Mouse (Mus musculus) midbrain, embryonic 12.5 days (tissue): Measurements from ENCODE around the gene Ipo9. TPM values are rescaled to one million over a fixed set of nuclear protein-coding genes. Genes with fewer than 3 reads are reported as not detected.
"Not testable (repeated sequence)": the region's sequence is repeated elsewhere in the genome, so short reads cannot be mapped to it uniquely, and the experiment has no call there.

Experiments
- ATAC-seq: fragments of 200-750 bp; cut with Nextera tagmentation; 2 replicates; pipeline ENCODE4 v1.8.0; 2017; ENCODE audit warnings: low read depth, moderate TSS enrichment, moderate library complexity; ENCODE audit not compliant: low FRiP score
- H3K27ac ChIP-seq: fragments of 300-500 bp; sonication (generic); replicated peaks from 2 replicates; pipeline ENCODE4 v1.5.1; 2016; ENCODE audit warnings: mild to moderate bottlenecking
- H3K27me3 ChIP-seq: fragments of 300-500 bp; sonication (generic); 2 replicates; pipeline ENCODE4 v1.6.1; 2016; ENCODE audit warnings: mild to moderate bottlenecking
- H3K36me3 ChIP-seq: fragments of 300-500 bp; sonication (generic); 2 replicates; pipeline ENCODE4 v1.6.1; 2016
- H3K4me1 ChIP-seq: fragments of 300-500 bp; sonication (generic); 2 replicates; pipeline ENCODE4 v1.6.1; 2016
- H3K4me2 ChIP-seq: fragments of 300-500 bp; sonication (generic); replicated peaks from 2 replicates; pipeline ENCODE4 v1.6.1; 2016; ENCODE audit warnings: mild to moderate bottlenecking, moderate library complexity
- H3K4me3 ChIP-seq: fragments of 300-500 bp; sonication (generic); 2 replicates; pipeline ENCODE4 v1.5.1; 2016; ENCODE audit warnings: mild to moderate bottlenecking
- H3K9ac ChIP-seq: fragments of 300-500 bp; sonication (generic); replicated peaks from 2 replicates; pipeline ENCODE4 v1.6.1; 2016; ENCODE audit warnings: mild to moderate bottlenecking, moderate library complexity
- H3K9me3 ChIP-seq: fragments of 300-500 bp; sonication (generic); 2 replicates; pipeline ENCODE4 v1.6.1; 2016; ENCODE audit warnings: mild to moderate bottlenecking
- WGBS: fragments of 180-500 bp; shearing (Covaris S2); methylation state at CpG from one replicate; pipeline ENCODE4 v1.1.7; 2016; 5-methylcytosine and 5-hydroxymethylcytosine counted together
- polyA plus RNA-seq: library from polyadenylated mRNA; unstranded; fragments of >200 nt; fragmentation: Nextera tagmentation; extraction: Ambion mirVana; gene quantifications from 2 replicates; pipeline ENCODE4 v1.2.1, GENCODE M21; 2016

Ipo9 gene
- polyA plus RNA-seq, 1 experiment from 2014 or later: 182 TPM

- peaks cover 45% of the 10 kb centered on the region for H3K36me3 ChIP-seq
- 96% methylated on average over 10 of the region's 10 CpGs for WGBS
Measured at GRCm38 (mm10) chr1:135426645-135427044, 3.7 kb downstream of the Ipo9 start.

GRCm38 (mm10) chr1:135422772-135423171 is 7.5 kb downstream of the Ipo9 start:
- H3K36me3 ChIP-seq: peaks cover 71% of the 10 kb centered on the region
- H3K9me3 ChIP-seq: no peaks in the 10 kb centered on the region
- no peak for ATAC-seq
- 97% methylated on average over 6 of the region's 6 CpGs for WGBS
- H3K27me3 ChIP-seq: no peaks in the 10 kb centered on the region
- peaks cover 10% of the 10 kb centered on the region for H3K4me1 ChIP-seq
- no peak overlapping the region for H3K27ac ChIP-seq
- H3K9ac ChIP-seq: no peak overlapping the region
- no peak overlapping the region for H3K4me2 ChIP-seq
- no peak overlapping the region for H3K4me3 ChIP-seq

More at GRCm38 (mm10) chr1:135426645-135427044, 3.7 kb downstream of the Ipo9 start:
- no peak for ATAC-seq
- no peak overlapping the region for H3K27ac ChIP-seq
- no peak overlapping the region for H3K4me3 ChIP-seq
- no peak overlapping the region for H3K9ac ChIP-seq
- H3K4me2 ChIP-seq: no peak overlapping the region
- no peaks in the 10 kb centered on the region for H3K9me3 ChIP-seq
- H3K4me1 ChIP-seq: peaks cover 34% of the 10 kb centered on the region
- no peaks in the 10 kb centered on the region for H3K27me3 ChIP-seq

GRCm38 (mm10) chr1:135413996-135414395 is 16.3 kb downstream of the Ipo9 start:
- Histone ChIP-seq H3K27me3 (no peaks in the 10 kb centered on the region), H3K9ac (no peak overlapping the region), H3K4me2 (no peak overlapping the region), H3K4me1 (no peaks in the 10 kb centered on the region), H3K27ac (no peak overlapping the region), H3K36me3 (peaks cover 96% of the 10 kb centered on the region), H3K4me3 (no peak overlapping the region), H3K9me3 (no peaks in the 10 kb centered on the region)
- ATAC-seq: no peak

GRCm38 (mm10) chr1:135412130-135412529 is 18.2 kb downstream of the Ipo9 start:
- H3K4me2 ChIP-seq: no peak overlapping the region
- H3K9ac ChIP-seq: no peak overlapping the region
- WGBS: 86% methylated on average over 4 of the region's 4 CpGs
- no peak overlapping the region for H3K4me3 ChIP-seq
- H3K9me3 ChIP-seq: no peaks in the 10 kb centered on the region
- H3K27me3 ChIP-seq: no peaks in the 10 kb centered on the region
- ATAC-seq: no peak
- no peak overlapping the region for H3K27ac ChIP-seq
- H3K36me3 ChIP-seq: peaks cover 95% of the 10 kb centered on the region
- H3K4me1 ChIP-seq: no peaks in the 10 kb centered on the region

GRCm38 (mm10) chr1:135410967-135411366 is 19.3 kb downstream of the Ipo9 start:
- WGBS: 87% methylated on average over 2 of the region's 2 CpGs
- Histone ChIP-seq H3K27me3 (no peaks in the 10 kb centered on the region), H3K4me3 (no peak overlapping the region), H3K9ac (no peak overlapping the region), H3K4me2 (no peak overlapping the region), H3K36me3 (peaks cover 93% of the 10 kb centered on the region), H3K27ac (no peak overlapping the region), H3K9me3 (no peaks in the 10 kb centered on the region), H3K4me1 (no peaks in the 10 kb centered on the region)
- ATAC-seq: no peak

GRCm38 (mm10) chr1:135408973-135409372 is 21.3 kb downstream of the Ipo9 start:
- H3K36me3 ChIP-seq: peaks cover 93% of the 10 kb centered on the region
- no peak for ATAC-seq
- H3K27ac ChIP-seq: no peak overlapping the region
- WGBS: 97% methylated on average over 4 of the region's 4 CpGs
- no peak overlapping the region for H3K4me3 ChIP-seq
- H3K4me1 ChIP-seq: no peaks in the 10 kb centered on the region
- H3K4me2 ChIP-seq: no peak overlapping the region
- H3K9ac ChIP-seq: no peak overlapping the region
- H3K9me3 ChIP-seq: no peaks in the 10 kb centered on the region
- no peaks in the 10 kb centered on the region for H3K27me3 ChIP-seq

- Histone ChIP-seq H3K27ac (no peak overlapping the region), H3K9ac (no peak overlapping the region), H3K4me3 (no peak overlapping the region), H3K4me2 (no peak overlapping the region), H3K36me3 (peaks cover 95% of the 10 kb centered on the region), H3K4me1 (no peaks in the 10 kb centered on the region), H3K27me3 (no peaks in the 10 kb centered on the region), H3K9me3 (no peaks in the 10 kb centered on the region)
- 92% methylated on average over 7 of the region's 7 CpGs for WGBS
- no peak for ATAC-seq
Measured at GRCm38 (mm10) chr1:135405356-135405755, 24.9 kb downstream of the Ipo9 start.

GRCm38 (mm10) chr1:135401452-135402110 is 28.7 kb downstream of the Ipo9 start:
- no peak overlapping the region for H3K4me2 ChIP-seq
- H3K36me3 ChIP-seq: peaks cover 91% of the 10 kb centered on the region
- H3K9ac ChIP-seq: no peak overlapping the region
- H3K9me3 ChIP-seq: no peaks in the 10 kb centered on the region
- 90% methylated on average over 3 of the region's 3 CpGs for WGBS
- no peak overlapping the region for H3K27ac ChIP-seq
- no peak for ATAC-seq
- no peaks in the 10 kb centered on the region for H3K4me1 ChIP-seq
- no peaks in the 10 kb centered on the region for H3K27me3 ChIP-seq
- no peak overlapping the region for H3K4me3 ChIP-seq

GRCm38 (mm10) chr1:135399466-135399865 is 30.8 kb downstream of the Ipo9 start:
- Histone ChIP-seq H3K4me1 (no peaks in the 10 kb centered on the region), H3K9ac (no peak overlapping the region), H3K36me3 (peaks cover 88% of the 10 kb centered on the region), H3K27me3 (no peaks in the 10 kb centered on the region), H3K27ac (no peak overlapping the region), H3K4me3 (no peak overlapping the region), H3K9me3 (no peaks in the 10 kb centered on the region), H3K4me2 (no peak overlapping the region)
- no peak for ATAC-seq
- 95% methylated on average over 5 of the region's 5 CpGs for WGBS

GRCm38 (mm10) chr1:135385161-135385560 is 45.1 kb downstream of the Ipo9 start:
- H3K4me1 ChIP-seq: 0 out of 2 replicates have a peak, but pooled peaks cover 3% of the 10 kb centered on the region
- no peak for ATAC-seq
- H3K9ac ChIP-seq: no peak overlapping the region
- WGBS: 90% methylated on average over 9 of the region's 9 CpGs
- peaks cover 82% of the 10 kb centered on the region for H3K36me3 ChIP-seq
- no peaks in the 10 kb centered on the region for H3K27me3 ChIP-seq
- no peaks in the 10 kb centered on the region for H3K9me3 ChIP-seq
- no peak overlapping the region for H3K4me3 ChIP-seq
- no peak overlapping the region for H3K27ac ChIP-seq
- no peak overlapping the region for H3K4me2 ChIP-seq

- Histone ChIP-seq H3K9ac (no peak overlapping the region), H3K9me3 (no peaks in the 10 kb centered on the region), H3K4me2 (no peak overlapping the region), H3K4me3 (no peak overlapping the region), H3K36me3 (peaks cover 73% of the 10 kb centered on the region), H3K27ac (no peak overlapping the region), H3K27me3 (no peaks in the 10 kb centered on the region), H3K4me1 (0 out of 2 replicates have a peak, but pooled peaks cover 3% of the 10 kb centered on the region)
- ATAC-seq: no peak
- 95% methylated on average over 5 of the region's 5 CpGs for WGBS
Measured at GRCm38 (mm10) chr1:135384171-135384570, 46.1 kb downstream of the Ipo9 start.

- H3K36me3 ChIP-seq: peaks cover 47% of the 10 kb centered on the region
- WGBS: 61% methylated on average over 6 of the region's 6 CpGs
- ATAC-seq: not testable (repeated sequence)
Measured at GRCm38 (mm10) chr1:135381560-135381959, 48.7 kb downstream of the Ipo9 start.

More at GRCm38 (mm10) chr1:135381560-135381959, 48.7 kb downstream of the Ipo9 start:
- not testable (repeated sequence) for H3K9me3 ChIP-seq, H3K27me3 ChIP-seq, H3K4me3 ChIP-seq, H3K4me1 ChIP-seq, H3K9ac ChIP-seq, H3K4me2 ChIP-seq, H3K27ac ChIP-seq
